Mouse (Mus musculus): Measurements from ENCODE around the gene Hpca.

Gene Hpca

GRCm38 (mm10) chr4:129108624-129109023 lies 13.2 kb downstream of the Hpca start:
- DNase-seq (ENCODE audit: low spot score), result no peak

GRCm38 (mm10) chr4:129107348-129107899 lies 14.4 kb downstream of the Hpca start:
- no peak for DNase-seq (ENCODE audit: low spot score)

GRCm38 (mm10) chr4:129106073-129106472 lies 15.8 kb downstream of the Hpca start:
- no peak for DNase-seq (ENCODE audit: low spot score)

- DNase-seq (ENCODE audit: low spot score), result no peak
Measured at GRCm38 (mm10) chr4:129105356-129105755, 16.5 kb downstream of the Hpca start, which contains the start of gene Tmem54. TSS of gene Tmem54 (plus strand) at chr4:129105548.

GRCm38 (mm10) chr4:129102133-129102829 lies 19.6 kb downstream of the Hpca start:
- DNase-seq (ENCODE audit: low spot score), result no peak

DNA sequence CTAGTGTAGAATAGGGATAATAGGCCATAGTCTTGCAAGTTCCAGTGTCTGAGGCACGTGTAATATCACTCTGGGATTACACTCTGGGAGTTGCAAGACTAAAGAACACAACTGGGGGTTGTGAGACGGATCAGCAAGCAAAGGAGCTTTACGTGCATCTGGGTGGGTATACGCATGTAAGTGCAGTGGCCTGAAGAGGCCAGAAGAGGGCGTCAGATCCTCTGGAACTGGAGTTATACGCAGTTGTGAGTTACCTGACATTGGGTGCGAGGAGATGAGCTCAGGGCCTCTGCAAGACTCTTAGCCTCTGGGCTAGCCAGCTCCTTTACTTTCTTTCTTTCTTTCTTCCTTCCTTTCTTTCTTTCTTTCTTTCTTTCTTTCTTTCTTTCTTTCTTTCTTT lies 24.8 kb downstream of the Hpca start:
- DNase-seq (ENCODE audit: low spot score), result no peak

DNA sequence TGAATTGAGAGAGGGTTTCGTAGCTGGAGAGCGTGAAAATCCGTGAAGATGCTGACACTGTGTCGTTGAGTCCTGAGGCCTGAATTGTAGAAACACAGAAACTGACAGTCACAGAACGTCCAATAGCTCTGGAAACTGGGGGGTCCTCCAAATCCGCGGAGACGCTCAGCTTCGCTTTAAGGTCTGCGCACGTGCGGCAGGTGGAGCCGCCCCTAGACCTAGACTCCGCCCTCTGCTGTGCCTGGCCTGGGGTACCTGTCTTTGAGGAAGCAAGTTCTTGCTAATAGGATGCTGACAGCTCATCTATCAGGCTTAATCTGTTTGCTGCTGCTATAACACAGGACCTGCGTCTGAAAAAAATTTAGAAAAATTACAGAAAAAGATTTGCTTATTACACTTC lies 26.6 kb downstream of the Hpca start:
- DNase-seq (ENCODE audit: low spot score), result peak; percentile 70

GRCm38 (mm10) chr4:129087850-129088249 lies 34.0 kb downstream of the Hpca start:
- no peak for DNase-seq (ENCODE audit: low spot score)

DNA sequence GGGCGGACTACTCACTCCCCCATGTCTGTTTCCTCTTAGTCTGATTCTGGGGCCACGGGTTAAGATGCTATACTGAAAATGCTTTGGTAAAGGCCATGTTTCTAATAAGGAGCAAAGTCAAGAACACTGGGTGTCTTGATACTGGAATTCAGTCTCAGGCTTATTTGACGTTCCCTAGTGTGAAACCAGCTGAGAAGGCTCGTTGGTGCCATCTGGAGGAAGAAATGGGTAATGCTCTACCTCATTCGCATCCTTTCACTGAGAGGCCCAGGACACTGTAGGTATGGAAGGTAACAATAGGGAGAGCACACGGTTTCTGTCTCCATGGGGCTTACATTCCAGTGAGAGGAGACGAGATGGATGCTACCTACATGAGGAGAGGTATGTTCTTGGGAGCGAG lies 35.8 kb downstream of the Hpca start:
- peak; percentile 91 for DNase-seq (ENCODE audit: low spot score)

DNA sequence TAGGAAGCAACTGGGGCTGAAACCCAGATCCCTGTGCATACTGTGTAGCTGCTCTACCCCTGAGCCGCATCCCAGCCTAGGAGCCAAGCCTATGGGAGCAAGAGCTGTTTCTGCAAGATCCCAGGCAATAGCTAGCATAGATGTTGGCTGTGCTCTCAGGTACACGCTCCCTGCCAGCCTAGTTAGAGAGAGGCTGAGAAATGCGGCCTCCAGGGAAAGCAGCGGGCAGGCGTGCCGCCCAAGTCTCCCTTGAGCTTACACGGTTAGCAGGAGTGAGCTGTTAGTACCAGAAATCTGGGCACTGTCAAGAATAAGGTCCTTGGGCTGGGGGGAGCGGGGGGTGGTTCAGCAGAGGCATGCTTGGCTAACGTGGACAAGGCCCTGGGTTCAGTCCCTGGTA lies 36.9 kb downstream of the Hpca start:
- DNase-seq (ENCODE audit: low spot score), result no peak

DNA sequence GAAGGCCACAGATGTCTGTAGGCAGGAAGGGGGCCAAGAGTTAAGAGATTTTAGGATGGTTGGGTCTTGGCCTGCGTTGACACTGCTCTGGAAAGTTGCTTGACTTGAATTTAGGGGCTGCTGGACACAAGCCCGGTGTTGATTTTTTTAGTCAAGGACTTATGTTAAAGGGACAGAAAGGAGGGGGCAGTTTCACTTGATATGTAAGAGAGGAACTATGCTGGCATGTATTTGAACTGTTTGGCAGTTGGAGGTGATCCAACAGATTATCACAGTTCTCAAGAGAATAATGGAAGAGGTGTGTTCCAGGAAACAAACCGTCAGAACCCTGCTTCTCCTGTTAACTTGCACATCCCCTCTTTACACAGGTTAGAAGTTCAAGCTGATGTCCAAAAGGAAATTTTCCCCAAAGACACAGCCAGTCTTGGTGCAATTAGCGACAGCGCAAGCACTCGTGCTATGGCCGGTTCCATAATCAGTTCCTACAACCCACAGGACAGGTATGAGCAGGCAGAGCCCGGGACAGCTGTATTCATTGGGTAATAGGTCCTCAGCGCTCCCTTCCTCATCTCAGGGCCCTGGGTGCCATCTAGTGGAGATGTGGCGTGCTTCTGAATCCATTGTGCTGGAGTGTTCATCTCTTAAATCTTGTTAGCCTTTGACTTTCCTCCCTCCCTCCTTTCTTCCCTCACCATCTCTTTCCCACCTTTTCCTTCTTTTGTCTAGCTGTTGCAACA lies 39.3 kb downstream of the Hpca start:
- peak; percentile 85 for DNase-seq (ENCODE audit: low spot score)

- no peak for DNase-seq (ENCODE audit: low spot score)
Measured at GRCm38 (mm10) chr4:129081939-129082338, 39.9 kb downstream of the Hpca start.

GRCm38 (mm10) chr4:129081512-129081911 lies 40.3 kb downstream of the Hpca start:
- no peak for DNase-seq (ENCODE audit: low spot score)

GRCm38 (mm10) chr4:129081041-129081440 lies 40.8 kb downstream of the Hpca start:
- DNase-seq (ENCODE audit: low spot score), result no peak

GRCm38 (mm10) chr4:129079126-129079525 lies 42.7 kb downstream of the Hpca start:
- no peak for DNase-seq (ENCODE audit: low spot score)

- DNase-seq (ENCODE audit: low spot score), result no peak
Measured at GRCm38 (mm10) chr4:129068848-129069247, 53.0 kb downstream of the Hpca start.

- no peak for DNase-seq (ENCODE audit: low spot score)
Measured at GRCm38 (mm10) chr4:129067638-129068415, 54.0 kb downstream of the Hpca start.

DNA sequence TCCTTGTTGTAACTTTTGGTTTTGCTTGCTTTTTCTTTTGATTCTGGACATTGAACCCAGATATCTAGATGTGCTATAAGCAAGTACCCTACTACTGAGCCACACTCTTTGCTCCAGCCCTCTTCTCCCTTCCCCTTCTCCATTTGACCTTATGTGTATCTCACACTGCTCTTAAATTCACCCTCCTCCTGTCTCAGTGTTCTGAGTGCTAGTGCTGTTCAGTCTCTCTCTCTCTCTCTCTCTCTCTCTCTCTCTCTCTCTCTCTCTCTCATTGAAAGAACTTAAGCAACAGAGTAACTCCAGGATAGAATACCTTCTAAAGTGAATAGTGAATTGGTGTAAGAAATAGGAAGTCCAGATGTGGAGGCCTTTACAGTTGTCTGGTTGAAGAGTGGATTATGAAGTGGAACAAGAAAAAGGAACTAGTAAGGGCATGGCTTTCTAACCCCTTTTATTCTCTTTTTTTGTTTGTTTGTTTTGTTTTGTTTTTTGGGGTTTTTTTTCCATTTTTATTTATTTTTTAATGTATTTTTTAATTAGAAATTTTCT lies 56.1 kb downstream of the Hpca start:
- no peak for DNase-seq (ENCODE audit: low spot score)

DNA sequence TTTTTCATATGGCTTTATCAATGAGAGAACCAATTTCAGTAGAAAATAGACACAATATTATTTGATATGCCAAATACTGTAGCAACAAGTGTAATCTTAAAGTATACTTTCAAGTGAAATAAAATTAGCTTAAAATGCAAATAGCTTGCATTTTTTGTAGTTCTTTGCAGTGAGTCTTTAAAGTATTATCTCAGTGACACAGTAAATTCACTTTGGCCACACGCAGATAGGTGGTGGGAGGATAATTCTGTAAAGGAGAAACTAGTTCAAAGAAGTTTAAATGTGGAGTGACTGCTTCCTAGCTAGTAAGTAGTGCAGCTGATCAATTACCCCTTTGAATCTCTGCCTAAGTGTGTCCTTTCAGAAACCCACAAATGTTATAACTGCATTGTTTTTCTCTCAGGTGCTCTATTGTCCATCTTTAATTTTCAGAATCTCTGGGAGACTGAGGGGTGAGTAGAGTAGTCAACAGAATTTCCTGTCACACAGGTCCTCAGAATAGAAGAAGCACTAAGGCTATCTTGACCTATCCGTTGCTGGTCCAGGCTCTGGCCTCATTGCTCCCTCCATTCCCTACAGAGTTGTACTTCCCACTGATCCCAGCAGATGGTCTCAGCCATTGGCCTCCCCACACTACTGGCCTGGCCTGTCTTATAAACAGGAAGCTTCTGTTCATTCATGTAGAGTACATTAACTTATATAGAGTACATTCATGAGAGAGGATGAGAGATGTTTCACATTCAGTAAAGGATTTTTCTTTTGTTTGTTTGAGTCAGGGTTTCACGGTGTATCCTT lies 59.4 kb downstream of the Hpca start:
- no peak for DNase-seq (ENCODE audit: low spot score)

All from retina, embryonic 14.5 days (tissue).